Mouse (Mus musculus) forelimb bud, embryonic 11.5 days (tissue): Measurements from ENCODE around the gene Pknox1.

ENCODE experiments used
- DNase-seq: peaks from one replicate; pipeline ENCODE4 v3.0.0-alpha.2; 2012; ENCODE audit warnings: low read depth, low spot score

Pknox1 gene

DNA sequence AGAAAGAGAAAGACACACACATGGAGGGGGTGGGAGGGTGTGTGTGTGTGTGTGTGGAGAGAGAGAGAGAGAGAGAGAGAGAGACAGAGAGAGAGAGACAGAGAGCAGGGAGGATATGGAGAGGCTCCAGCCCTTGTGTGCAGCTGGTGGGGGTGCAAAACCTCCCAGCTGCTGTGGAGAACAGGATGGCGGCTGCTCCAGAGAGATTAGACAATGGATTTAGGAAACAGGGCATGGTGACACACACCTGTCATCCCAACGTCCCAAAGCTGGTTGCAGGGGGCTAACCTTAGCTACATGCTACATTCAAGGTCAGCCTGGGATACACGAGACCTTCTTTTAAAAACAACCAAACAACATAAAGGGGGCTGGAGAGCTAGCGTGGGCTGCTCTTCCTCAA is 8.3 kb upstream of the Pknox1 start:
- DNase-seq, result no peak

DNA sequence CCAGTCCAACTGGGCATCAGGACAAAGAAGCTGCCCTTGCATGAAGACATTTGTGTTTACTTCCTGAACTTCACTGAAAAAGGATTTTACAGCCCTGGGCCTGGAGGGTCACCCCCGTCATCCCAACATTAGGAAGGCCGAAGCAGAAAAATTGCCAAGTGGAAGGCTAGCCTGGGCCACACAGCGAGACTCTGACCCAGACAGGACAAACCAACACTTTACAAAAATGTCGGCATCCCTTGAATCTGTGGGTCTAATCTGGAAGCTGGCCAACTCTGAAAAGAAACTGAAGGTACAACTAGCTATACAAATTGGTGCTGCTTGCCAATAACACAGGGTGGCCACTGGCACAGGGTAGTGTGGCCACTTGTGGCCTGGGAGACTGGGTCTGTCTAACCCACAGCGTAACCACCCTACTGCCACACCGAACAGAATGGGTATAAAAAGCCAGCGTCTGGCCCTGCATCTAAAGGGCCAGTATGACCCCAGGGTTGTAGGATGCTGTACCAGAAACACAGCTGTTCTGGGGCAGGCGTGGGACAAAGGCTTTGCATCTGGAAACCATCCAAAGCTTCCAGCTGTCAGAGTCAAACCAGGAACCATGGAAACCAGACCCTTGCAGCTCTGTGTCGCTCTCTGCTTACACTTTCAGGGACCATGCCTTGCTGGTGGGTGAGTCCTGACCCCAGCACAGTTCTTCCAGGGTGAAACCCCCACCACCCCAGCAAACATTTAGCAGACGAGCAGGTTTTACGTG is 7.2 kb upstream of the Pknox1 start:
- peak; percentile 90 for DNase-seq

DNA sequence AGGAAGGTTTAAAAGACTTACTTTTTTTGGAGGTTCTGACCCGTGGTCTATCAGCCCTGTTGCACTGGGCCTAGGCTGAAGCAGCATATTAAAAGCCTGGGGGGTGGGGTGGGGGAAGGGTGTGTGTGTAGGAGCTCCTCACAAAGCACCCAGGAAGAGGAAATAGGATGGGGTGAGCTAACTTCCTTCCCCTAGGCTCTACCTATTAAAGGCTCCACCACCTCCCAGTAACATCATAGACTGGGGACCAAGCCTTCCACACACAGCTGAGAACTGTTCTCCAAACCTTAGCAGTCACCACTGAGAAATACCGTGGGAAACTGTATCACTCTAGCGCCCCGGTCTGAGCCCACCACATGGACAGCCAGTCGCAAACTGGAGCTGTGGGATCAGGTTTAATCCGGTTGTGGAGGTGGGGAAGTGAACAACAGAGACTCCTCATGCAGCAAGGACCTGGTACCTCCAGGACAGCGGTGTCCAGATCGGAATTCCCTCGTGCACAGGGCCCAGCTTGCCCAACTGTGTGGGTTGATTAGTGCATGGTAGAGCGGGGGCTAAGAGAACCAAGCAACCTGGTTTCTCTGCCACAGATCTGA is 6.5 kb upstream of the Pknox1 start:
- DNase-seq, result no peak

DNA sequence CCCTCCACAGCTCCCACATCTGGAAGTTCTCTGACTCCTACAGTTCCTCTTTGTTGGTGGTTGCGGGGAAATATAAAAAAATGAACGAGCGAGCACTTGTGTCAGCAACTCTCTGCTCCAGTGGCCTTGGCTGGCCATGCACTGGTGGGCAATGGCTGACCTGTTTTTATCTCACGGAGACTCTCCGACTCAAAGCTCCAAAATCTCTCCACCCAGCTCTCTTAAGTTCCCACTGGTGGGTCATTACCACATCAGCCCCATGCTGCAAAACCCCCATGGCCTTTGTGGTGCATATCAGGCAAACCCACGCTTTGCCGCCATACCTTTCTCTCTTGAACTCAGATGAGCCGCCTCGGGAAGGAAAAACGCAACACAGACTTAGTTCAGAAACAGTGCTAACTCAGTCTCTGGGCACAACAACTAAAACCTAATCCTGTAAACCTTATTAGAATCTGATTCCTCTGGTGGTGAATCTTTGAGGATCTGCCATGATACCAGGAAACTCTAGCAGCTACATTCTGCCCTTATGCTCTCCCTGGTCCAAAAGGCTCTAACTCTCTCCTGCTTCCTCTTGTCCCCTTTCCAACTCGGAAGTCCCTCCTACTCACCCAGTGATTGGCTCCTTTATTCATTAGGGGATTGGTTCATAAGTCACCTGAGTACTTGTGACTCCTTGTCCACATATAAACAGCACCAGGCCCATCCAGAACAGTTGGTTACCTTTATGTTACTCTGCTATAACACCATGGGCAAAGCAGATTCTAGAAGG is 5.3 kb upstream of the Pknox1 start:
- DNase-seq, result no peak

DNA sequence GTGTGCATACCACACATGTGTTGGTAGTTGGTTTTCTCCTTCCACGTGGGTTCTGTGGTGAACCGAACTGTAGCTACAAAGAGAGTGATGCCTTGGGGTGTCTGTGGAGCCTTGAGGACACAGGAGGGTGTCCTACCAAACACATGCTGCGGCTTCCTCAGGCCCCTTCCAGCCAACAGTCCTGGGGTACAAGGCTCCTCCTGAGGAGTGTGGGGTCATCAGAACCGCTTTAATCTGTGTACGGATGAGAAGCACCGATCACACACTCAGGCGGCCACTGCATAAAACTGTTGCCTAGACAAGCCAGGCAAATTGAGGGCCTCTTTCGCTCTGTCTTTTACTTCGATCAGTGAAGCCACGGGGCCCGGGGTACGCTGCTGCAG is 911 bp upstream of the Pknox1 start:
- no peak for DNase-seq

DNA sequence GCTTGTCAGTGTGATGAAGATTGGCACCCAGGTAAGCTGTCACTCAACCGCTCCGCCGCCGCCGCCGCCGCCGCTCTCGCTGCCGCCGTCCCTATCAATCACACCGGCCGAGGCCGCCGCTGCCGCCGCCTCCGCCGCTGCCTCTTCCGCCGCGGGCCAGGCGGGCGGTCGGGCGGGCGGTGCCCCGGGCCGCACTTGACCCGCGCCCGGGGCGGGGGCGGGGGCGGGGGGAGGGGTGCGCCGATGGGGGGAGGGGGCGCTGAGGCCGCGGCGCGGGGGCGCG is 265 bp downstream of the Pknox1 start:
- DNase-seq, result no peak

DNA sequence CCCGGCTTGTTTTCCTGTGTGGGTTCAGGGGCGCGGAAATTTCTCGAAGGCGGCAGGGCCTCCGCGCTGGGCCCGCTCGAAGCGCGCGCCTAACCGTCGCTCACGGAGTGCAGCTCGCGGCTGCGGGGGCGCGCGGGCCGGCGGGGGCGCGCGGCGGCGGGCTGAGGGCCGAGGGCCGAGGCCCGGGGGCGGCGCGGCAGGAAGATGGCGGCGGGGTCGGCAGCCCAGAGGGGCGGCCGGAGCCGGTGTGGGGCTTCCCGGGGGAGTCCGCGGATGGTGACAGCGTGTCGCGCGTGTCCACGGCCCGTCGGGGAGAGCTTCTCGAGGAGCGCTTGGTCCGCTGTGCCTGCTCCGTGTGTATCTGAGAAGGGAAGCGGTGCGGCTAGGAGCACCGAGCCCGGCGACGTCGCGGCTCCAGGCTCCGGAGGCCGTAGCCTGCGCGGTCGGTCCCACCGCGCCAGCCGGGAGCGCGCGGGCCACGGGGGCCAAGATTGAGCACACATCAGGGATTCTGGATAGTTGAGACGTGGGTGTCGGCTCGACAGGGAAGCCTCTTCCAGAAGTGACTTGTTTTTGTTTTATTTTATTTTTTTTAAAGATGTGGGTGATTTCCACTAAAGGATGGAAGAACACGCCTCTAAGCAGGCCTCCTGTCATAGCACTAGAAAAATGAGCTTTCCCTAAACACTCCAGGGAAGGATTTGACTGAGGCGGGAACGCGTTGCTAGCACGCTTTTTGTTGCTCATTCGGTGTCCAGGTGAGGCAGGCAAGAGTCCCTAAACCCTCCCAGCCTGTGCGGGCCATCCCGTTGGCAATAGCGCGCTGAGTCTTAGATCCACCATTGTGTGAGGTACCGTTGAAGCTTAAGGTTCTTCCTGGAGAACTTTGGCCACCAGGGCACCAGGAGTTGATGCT is 865 bp downstream of the Pknox1 start:
- peak; percentile 63 for DNase-seq

DNA sequence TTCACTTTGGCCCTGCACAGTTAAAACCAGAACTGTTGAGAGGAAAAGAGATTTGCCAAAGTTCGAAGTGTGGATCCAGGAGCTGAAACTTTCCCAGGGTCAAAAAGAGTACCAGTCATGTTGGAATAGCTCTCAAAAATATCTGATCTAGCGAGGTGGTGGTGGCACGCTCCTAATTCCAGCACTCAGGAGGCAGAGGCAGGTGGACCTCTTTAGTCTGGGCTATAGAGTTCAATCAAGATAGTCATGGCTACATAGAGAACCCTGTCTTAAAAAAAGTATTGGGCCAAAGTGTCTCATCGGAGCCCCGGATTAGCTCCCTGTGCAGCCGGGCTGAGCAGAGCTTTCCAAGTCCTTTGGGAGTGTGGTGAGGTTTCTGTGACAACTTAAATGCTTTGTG is 1.7 kb downstream of the Pknox1 start:
- no peak for DNase-seq

DNA sequence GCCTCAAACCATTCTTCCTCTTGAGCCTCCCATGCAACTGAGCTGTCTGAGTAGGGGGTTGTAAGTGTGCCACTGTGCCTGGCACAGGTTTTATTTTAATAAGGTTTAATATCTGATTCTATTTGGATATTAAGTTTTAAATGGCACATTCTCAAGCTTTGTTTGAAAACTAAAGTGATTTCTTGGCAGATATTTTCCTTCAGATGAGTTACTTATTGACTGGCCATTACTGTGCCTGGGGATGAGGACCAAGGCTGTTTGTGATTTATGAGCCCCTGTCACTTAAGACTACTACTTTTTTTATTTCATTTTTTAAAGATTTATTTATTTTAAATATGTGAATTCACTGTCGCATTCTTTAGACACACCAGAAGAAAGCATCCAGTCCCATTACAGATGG is 5.2 kb downstream of the Pknox1 start:
- DNase-seq, result no peak

DNA sequence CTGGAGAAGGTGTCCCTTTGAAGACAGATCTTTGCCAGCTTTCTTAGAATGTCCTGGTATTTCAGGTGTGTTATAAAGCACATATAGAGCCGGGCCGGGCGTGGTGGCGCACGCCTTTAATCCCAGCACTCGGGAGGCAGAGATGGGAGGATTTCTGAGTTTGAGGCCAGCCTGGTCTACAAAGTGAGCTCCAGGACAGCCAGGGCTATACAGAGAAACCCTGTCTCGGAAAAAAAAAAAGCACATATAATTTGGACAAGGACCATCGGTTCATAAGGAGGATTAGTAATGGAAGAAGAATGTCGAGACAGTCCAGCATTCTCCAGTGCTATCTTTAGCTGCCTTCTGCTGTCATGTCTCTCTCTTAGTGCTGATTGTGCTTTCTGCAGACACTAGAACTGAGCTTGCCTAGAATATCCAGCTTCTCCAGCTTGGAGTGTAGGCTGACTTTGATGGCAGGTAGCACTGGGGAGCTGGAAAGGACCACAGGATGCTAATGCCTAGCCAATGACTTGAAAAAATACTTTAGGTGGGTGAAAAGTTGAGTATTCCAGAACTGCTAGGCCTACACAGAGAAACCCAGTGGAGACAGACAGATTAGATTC is 5.9 kb downstream of the Pknox1 start:
- DNase-seq, result peak; percentile 61

DNA sequence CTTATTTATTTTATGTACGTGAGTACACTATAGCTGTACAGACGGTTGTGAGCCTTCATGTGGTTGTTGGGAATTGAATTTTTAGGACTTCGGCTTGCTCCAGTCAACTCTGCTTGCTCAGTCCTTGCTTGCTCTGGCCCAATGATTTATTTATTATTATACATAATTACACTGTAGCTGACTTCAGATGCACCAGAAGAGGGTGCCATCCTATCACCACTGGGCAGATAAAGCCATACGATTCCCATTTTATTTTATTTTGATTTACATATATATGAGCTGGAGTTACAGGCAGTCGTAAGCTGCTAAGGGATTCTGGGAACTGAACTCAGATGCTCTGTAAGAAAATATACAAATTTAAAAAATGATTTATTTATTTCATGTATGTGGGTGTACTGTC is 7.2 kb downstream of the Pknox1 start:
- no peak for DNase-seq

DNA sequence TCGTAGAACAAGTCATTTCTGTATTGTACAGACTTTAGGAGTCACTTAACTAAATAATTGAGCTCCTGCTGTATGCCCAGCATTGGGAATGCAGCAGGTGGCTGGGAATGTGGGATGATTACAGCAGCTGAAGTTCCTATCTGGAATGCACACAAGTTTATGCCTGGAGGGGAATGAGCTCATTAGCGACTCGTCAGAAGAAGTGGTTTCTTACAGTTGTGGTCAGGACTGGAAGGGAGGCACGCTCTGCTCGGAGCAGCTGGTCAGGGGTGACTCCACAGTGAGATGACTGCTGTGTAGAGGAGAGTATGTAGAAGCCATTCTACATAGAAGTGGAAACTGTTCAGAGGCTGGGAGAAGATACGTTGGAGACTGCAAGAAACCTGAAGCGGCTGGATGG is 10.1 kb downstream of the Pknox1 start:
- DNase-seq, result peak; percentile 5

DNA sequence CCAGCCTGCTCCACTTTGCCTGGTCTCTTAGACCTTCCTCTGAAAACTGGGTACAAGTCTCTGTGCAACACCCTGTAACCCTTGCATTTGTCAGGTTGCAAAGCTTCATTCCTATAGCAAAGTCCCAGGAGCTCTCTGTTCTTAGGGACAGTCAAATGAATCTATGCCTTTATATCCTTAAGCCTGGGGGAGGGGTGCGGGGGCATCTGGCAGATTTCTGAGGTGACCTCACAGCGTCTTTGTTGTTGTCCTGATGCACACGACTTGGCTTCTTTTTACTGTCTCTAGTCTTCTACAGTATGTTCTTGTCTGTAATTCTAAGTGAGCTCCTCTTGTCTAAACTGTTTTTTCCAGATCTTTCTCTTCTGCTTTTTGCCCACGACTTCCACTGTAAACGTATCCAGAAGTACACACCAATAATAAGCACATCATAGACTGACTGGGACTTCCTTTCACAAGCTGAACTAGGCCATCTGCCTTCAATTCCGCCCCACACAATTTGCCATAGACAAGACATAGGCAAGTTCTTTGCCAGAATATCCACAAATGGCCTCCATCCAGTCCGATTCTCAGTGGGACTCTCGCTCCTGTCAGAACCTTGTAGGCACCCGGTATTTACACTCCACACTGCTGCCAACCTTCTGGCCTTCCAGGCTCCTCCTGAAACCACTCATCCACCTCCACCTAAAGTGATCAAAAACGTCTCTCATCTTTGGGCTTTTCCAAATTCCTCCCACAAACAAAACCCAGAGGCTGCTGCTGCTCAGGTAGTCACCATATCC is 12.1 kb downstream of the Pknox1 start:
- no peak for DNase-seq

DNA sequence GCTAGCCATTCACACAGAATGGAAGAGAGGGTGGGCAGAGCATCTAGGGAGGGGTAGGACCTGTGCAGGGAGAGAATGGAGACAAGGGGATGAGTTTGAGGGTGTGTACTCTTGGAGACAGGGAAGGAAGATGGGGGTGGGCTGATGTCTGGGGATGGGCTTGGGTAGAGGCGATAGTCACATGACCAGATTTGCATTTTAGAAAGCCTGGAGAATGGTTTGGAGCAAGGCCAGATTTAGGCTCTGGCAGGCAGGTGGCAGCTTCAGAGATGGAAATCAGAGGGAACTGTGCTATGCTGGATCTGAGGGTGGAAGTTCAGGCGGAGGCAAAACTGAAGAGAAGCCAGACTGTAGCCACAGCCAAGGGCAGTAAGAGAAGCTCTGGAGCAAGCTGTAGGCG is 15.8 kb downstream of the Pknox1 start:
- no peak for DNase-seq

DNA sequence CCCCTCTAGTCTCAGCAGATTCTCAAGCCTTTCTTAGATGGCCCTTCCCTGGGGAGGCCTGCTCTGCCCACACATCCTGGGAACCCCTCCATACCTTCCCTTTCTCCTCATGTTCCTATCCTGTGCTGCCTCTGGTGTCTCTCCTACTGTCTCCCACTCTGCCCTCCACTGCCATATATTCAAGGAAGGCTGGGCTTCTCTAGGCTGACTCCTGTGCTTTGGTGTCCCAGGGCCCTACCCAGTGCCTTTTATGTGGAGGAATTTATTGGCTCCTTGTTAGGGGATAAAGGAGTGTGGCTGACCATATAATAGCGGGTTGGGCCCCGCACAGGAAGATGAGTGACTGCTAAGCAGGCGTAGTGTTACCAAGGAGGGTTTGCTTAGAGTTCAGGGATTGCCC is 18.7 kb downstream of the Pknox1 start:
- DNase-seq, result peak; percentile 8

DNA sequence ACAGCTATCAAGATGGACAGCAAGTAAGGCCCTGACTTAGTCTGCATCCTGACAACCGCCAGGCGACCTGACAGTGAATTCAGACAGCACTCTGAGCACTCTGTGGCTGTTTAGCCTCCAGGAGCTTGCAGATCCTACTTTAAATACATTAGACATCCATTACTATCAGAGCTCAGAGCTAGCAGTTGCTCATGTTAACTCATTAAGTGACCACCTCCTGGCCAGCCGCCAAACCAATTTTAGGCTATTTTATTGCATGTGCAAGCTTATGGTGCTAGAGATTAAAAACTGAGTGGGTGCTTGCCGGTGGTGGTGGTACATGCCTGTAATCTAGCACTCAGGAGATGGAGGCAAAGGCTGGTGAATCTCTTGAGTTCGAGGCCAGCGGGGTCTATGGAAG is 19.2 kb downstream of the Pknox1 start:
- no peak for DNase-seq

DNA sequence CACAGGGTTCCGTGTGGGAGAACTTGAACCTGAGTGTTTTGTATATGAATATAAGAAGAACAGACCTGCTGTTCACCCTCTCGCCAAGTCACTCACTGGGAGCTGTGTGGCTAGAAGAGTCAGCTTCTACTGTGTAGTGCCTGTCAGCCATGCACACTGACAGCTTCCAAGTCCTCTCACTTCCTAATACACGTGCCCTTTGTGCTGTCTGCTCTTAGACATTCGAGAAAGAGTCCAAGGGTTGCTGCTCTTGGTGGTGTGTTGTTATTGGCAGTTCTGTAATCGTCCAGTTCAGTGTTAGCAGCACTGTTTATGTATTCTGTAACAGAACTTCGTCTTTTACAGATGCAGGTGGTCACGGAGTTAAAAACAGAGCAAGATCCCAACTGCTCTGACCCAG is 23.6 kb downstream of the Pknox1 start:
- DNase-seq, result no peak

DNA sequence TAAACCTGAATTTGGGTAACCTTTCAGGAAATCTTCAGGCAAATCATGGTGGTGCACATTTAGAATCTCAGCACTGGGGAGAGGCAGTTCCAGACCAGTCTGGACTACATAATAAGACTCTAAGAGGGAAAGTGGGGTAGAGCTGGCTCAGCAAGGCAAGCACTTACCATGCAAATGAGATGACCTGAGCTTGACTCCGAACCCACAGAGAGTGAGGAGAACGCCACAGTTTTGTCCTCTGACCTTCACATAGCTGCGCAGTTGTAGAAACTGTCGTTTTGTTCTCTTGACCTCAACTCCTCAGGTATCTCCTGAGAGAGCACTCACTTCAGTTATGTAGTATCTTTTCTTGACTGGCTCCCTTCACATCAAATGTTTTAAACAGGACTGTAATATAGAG is 24.2 kb downstream of the Pknox1 start:
- DNase-seq, result no peak

DNA sequence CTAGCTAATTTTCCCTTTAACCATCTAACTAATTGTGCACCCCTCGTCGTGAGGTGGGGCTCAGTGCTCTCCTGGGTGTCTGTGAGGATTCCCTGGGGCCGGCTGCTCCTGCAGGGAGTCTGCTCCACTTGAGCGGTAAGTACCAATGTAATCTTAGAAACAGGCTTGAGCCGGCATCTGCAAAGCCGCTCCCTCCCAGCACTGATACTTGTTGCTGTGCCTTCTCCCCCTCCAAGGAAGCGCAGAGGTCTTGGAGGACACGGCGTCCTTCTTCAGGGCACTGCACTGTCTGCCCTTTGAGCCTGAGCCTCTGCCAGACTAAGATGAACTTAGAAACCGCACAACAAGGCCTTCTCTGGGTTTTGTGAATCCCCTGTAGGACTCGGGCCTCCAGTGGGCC is 26.3 kb downstream of the Pknox1 start:
- no peak for DNase-seq

DNA sequence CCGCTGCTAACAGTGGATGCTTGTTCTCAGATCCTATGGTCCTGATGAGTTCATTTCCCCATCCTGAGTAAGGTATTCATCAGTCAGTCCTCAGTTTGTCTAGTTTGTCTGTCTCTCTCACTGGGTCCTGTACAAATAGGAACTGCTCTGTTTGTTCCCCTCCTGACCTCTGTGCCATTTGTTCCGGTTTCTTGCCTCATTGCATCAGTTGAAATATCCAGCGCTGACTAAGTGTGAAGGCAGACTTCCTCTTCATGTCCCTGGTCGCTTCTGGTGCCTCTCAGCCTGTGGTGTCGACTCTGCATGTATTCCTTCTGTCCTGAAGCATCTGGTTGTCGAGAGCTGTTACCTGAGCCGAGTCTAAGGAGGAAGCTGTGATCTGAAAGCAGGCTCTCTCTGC is 30.1 kb downstream of the Pknox1 start:
- DNase-seq, result no peak

DNA sequence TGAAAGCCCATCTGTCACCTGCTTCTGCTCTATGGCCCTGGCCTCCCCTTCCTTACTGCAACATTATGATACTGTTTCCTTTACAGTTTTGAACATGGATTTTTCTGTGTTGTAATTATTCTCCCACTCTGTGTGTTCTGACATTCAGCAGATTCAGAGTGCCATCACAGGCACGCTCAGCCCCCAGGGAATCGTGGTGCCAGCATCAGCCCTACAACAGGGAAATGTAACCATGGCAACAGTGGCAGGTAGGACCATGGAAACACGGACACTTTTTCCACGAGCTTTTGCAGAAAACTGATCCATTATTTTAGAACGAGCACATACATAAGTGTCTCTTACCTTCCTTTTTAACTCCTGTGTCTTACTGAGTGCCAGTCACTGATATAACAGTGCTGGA is 30.5 kb downstream of the Pknox1 start:
- no peak for DNase-seq
